Mouse (Mus musculus) ZHBTc4 (cell line): ENCODE measurements at regions not wholly inside any gene's neighbourhood (a gene's known extent, or its start where the extent isn't known, plus 50 kb on each side); places are given as distances from the start of the nearest gene placed in this dataset.

Experiments used
- DNase-seq: peaks from one replicate; pipeline ENCODE4 v3.0.0-alpha.2; 2011; ENCODE audit warnings: low read depth, low spot score

- no peak for DNase-seq
Measured at GRCm38 (mm10) chr3:129386522-129386921, 54.0 kb upstream of the Enpep start.

- DNase-seq: no peak
Measured at GRCm38 (mm10) chr3:129390506-129390905, 58.0 kb upstream of the Enpep start.

DNA sequence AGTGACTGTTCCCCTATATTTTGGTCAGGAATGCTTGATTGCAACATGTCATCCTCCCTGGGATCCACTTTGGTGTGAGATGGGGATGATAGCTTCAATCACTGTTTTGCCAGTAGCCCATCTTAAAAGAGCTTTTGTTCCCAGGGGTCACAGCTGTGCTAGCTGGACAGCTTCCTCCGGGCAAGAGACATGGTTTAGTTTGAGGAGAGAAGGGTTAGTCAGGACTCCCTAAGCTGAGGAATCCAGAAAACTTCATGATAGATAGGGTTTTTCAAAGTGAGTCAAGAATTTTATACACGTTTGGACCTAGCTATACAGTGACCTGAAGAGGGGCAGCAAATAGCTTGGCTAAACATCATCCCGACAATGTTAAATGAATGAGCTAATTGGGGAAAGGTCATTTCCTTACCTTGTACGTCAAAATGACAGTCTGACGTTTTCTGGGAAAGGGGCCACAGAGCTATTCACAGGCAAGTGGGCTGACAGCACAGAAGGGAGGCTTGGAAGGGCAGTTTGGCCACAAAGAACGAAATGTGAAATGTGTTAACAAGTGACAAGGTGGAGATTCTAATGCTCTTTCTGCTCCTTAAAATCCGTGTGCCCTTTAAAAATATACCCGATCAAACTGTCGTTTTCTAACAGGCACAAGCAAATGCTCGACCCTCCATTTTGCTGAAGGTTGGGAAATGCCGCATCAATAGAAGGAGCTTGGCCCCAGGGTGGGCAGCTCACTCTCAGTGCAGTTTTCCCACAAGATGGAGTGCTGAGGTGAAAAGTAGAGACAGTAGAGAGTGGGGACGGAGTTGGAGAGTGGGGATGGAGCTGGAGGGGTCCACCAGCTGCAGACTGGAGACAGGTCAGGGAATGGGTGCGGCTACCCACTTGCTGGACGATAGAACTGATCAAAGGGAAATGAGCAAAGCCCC is 59.6 kb upstream of the Enpep start:
- no peak for DNase-seq

DNA sequence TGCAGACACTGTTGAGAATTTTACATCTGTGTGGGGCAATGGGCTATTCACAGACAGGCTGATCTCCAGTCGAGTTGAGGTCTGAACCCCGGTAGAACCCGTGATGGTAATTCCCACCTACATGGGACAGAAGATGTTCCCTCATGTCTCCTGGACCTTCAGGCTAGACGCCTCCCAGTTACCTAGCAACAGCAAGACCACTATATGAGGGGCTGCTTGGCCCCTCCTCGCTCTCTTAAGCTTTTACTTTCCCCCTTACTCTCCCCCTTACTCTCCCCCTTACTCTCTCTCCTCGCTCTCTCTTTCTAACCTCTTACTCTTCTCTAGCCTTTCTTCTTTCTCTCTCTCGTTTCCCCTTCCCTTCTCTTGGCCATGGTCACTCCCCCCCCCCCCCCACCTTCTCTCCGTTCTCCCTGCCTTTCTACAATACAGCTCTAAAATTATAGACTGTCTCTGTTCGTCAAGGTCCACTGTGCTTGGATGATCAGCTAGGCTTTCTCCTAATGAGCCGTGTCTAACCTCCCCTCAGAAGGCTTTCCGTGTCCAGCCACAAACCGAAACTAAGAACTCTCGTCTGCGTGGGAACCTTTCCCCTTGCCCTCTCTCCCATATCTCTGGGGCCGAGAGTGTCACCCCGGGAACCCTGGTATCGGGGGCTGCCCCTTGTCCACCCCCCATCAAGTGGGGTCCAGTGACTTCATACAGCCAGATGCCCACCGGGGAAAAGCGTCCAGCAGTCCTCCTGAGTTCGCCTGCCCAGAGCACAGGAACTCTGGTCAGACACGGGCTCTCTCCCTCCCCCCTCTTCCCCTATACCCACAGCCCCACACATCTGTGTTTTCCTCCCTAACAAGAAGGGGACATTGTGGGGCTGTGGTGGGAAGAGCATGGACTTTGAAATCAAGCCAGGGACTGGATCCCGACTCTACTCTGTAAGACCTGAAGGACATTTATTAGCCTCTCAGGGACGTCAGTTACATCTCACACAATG is 60.6 kb upstream of the Enpep start:
- no peak for DNase-seq

DNA sequence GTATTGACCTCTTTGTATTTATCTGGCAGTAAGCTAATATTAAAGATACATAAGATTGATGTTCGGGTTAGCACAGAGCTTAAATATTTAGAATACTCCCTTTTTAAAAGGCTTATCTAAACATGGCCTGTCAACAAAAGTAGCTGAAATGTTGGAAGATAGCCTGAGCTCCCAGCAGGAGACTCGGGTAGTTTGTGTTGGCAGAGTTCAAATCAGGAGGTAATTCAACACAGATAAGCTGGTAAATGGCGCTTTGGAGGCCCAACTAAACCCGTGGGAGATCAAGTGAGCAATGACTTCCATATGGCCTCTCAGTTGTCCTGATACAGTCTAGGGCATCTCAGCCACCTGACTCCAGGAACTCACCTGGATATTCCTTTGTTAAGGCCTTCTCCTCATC is 65.0 kb upstream of the Enpep start:
- DNase-seq: no peak

DNA sequence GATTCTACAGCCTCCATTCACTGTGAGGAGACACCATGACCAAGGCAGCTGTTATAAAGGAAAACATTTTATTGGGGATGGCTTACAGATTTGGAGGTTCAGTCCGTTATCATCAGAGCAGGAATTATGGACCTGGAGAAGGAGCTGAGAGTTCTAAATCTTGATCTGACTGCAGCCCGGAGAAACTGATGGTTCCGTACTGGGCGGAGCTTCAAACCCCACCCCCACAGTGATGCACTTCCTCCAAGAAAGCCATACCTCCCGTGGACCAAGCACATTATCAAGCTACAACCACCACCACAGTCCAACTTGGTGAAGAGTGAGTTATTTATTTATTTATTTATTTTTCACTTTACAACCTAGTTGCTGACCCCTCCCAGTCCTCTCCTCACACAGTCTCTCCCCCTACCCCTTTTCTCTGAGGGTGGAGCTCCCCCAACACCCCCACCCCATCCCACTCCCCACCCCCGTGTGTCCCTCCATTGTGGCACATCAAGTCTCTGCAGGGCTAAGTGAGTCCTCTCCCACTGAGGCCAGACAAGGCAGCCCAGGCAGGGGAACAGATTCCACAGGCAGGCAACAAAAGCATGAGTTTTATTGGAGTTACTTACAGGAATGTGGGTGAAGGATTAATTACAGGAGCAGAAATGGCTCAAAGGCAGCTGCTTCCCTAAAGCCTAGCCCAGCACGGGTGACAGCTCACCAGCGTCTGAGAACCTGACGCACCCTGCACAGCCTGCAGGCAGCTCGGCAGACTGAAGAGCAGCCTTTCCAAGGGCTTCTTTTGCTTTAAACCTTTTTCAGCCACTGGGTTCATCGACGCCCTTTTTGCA is 67.8 kb upstream of the Enpep start:
- DNase-seq: no peak

DNA sequence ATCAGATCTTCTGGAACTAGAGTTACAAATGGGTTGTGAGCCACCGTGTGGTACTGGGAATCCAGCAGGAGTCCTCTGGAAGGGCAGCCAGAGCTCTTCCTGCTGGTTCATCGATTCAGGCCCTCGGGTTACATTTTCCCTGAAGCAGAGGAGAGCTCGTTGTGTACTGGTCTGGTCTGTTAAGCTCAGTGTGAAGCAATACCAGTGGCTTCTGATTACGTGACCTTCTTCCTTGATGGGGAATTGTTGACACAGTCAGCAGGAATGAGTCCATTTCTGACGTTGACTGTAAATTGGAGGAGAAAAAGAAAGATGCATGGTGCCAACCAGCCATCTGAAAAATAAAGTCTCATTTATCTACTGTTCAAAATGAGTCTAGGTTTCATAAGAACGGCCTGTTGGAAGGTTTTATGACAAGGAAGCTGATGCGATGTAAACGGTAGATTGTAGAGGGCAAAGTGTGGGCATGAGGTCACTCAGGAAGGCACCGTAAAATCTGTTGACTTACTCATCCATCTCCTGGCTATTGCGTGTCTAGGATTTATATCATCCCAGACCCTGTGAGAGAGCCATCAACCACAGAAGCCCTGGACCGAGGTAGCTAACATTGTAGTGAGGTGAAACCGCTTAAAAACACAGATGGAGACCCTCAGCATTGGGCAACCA is 79.0 kb upstream of the Enpep start:
- DNase-seq: no peak

DNA sequence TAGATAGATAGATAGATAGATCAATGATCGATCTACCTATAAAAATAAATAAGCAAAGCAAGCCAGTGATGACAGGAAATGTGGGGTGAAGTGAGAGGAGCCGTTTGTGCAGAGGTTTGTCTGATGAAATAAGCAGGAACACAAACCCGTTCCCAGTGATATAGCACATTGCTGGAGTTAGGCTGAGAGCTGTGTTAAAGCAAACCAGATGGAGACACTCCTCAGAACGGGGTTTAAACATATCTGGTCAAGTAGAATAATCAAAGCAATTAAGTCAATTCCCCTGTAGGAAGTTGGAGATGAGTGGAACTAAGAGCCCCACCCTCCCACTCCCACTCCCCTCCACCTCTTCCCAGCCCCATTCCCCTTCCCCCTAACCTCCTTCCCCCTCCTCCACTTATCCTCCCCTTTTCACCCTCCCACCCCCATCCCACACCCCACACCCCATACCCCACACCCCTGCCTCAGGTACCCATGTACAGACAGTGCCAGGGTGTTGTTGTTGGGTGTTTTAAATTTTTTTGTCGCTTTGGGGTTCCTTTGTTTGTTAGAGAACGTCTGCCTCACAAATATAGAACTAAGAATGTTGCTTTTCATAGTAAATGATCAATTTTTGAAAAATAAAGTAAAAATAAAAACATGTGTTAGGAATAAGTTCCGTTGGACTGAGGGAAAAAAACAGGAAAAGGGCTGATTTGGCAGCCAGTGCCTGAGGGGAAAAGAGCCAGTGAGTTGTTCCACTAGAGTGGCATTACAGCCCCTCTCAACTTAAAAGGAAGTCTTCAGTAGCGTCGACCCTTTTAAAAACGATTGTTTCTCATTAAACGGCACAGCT is 79.8 kb upstream of the Enpep start:
- DNase-seq: no peak

GRCm38 (mm10) chr3:129412961-129413246 is 80.4 kb upstream of the Enpep start:
- DNase-seq: no peak

DNA sequence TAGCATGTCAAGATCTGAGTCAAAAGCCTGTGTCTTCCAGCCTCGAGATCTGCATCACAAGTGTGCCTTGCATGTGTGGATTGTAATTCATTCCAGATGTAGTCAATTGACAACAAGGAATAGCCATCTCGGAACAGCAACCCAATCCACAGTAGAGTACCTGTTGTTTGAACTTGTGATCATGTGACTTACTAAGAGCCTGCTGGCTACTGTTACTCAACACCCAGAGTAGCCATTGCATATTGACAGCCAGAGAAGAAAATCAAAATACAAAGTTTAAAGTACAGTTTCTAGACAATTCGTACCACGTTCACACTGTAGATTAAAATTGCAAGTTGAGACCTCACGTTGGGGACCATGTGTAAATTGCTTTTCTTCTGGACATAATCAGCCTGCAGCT is 83.1 kb upstream of the Enpep start:
- no peak for DNase-seq

DNA sequence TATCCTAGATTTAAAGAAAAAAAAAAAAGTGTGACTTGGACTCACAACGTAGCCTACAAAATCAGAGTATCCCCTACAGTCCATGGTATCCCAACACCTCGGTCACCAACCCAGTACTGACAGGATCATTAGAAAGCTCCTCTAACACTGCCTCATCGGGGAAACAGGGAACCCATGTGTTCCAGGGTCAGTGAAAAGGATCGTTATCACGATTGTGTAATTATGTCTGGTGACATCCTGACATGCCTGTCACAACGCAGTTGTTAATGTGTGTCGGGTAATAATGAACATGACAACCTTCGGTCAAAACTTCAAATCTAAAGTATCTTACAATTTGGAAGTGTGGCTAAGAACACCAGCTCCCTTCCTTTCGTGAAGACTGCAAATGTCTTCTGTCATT is 83.8 kb upstream of the Enpep start:
- no peak for DNase-seq

DNA sequence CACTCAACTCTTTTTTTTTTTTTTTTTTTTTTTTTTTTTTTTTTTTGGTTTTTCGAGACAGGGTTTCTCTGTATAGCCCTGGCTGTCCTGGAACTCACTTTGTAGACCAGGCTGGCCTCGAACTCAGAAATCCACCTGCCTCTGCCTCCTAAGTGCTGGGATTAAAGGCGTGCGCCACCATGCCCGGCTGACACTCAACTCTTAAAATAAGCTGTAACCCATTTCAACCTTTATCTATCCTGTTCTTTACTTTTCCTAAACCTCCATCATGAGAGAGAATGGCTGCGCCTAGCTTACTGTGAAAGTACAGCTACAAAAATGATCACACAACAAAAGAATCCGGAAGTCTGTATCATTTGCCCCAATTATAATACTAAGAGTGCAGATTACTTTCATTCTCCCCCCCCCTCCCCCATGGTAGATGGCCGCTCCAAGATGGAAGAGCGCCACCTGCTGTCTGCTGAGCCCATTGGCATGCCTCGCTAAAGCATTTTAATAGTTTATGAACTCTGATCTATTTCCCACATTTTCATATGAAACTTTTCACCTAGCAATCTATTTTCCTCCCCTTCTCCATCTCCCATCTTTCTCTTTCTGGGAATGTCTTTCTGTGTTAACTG is 89.2 kb upstream of the Enpep start:
- peak; percentile 28 for DNase-seq

GRCm38 (mm10) chr3:129428750-129429149 is 96.2 kb upstream of the Enpep start:
- DNase-seq: no peak

- peak; percentile 21 for DNase-seq
Measured at GRCm38 (mm10) chr3:129429161-129430111, 96.9 kb upstream of the Enpep start.

- DNase-seq: peak; percentile 58
Measured at GRCm38 (mm10) chr3:129434056-129434455, 98.1 kb upstream of the Elovl6 start.

- DNase-seq: no peak
Measured at GRCm38 (mm10) chr3:129437687-129438086, 94.5 kb upstream of the Elovl6 start.

DNA sequence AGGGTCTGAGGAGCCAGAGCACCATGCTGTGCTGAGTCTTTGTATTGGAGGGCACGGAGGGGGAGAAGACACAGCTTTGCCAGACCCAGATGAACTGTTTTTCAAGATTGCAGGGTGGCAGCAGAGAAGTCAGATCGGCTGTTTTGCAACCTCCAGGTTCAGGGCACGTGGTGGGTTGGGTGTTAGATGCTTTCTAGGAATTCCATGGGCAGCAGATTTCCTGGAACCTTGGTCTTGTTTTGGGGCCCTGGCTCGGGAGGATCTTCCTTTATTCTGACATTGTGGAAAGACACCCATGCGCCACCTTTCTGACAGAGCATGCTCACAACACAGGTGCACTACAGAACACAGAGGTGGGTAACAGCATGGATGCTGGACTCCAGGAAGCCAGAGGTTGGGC is 89.4 kb upstream of the Elovl6 start:
- no peak for DNase-seq

DNA sequence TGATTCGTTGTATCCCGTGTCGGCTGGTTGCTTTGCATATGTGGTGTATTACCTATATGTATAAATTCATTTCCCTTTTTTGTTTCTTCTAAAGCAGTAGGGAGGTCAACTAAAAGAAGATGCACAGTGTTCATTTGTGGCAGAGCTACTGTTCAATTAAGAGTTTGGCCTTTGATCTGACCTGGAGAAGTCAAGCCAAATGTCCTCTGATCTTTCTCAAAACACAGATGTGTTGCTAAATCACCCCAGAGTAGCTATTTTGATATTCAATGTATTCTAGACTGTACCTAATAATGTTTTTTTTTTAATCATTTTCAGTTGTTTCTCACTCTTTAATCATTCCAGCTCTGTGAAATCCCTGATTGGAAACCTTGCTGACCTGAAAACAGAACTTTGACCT is 87.9 kb upstream of the Elovl6 start:
- no peak for DNase-seq

GRCm38 (mm10) chr3:129445961-129446360 is 86.2 kb upstream of the Elovl6 start:
- DNase-seq: no peak
